Mouse (Mus musculus) 3T3-L1 (cell line): ENCODE measurements around the gene Rhbg.

Experiments used
- DNase-seq: peaks from one replicate; pipeline ENCODE4 v3.0.0-alpha.2; 2015; ENCODE audit warnings: low read depth, low spot score

The Rhbg gene

GRCm38 (mm10) chr3:88208226-88208720 is 46.2 kb downstream of the Rhbg start:
- DNase-seq = no peak

GRCm38 (mm10) chr3:88207451-88208100 is 46.9 kb downstream of the Rhbg start:
- DNase-seq = no peak

DNA sequence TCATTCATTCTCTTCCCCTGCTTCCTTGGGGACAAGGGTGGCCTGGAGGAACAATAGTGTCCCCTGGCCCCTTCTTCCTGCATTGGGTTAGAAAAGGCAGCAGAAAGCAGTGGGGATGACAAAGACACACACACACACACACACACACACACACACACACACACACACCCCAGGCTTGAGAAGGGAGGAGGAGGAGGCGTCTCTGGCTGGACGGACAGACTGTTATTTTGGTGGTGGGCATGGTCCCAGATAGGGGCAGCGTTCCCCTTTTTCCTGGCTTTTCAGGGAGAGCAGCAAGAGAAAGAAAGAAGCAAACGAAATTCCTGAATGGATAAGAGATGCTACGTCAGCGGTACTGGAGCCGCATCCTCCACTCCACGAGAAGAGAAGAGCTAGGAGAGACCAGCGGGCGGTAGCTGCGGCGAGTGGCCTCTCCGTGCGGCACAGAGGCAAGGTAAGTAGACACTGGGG is 47.6 kb downstream of the Rhbg start:
- no peak for DNase-seq

- no peak for DNase-seq
Observed at GRCm38 (mm10) chr3:88206500-88206899, 48.0 kb downstream of the Rhbg start.

DNA sequence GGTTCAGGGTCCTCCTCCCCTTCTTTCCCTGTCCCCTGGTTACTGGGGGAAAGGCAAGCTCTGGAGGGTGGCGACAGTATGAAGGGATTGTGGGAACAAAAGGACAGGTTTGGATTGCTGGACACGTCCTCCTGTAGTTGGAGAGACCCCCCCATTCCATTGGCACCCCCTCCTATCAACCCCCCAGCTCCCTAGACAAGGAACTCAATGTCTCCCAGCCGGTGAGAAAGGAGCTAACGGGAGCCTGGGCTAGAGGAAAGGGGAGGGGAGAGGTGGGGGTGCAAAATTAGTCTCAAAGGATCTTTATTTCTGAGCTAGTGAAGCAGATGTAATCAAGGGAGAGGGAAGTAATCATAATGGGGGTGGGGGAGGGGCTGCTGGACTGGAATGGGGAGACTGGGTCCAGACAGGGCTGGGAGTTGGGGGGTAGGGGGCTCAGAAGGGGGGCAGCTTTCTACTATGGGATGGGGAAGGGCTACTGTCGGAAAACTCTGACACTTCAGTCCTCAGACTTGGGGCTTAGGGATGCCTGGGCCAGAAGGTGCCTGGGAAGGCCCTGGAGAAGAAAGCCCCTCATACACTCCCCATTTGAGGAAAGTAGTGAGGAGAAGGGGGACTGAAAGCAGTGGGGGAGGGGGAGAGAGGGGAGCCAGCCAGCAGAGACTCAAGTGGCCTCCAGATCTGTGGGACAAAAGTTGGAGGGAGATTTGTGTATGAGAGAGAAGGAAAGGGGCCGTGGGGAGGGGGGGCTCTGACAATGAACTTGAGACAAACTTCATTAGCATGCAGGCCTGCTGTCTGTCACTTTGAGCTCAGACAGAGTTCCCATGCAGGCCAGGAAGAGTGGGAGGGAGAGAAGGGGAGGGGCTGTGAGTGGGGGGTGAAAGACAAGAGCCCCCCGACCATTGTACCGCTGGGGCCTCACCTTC is 48.7 kb downstream of the Rhbg start:
- no peak for DNase-seq

- no peak for DNase-seq
Observed at GRCm38 (mm10) chr3:88205176-88205562, 49.3 kb downstream of the Rhbg start.

DNA sequence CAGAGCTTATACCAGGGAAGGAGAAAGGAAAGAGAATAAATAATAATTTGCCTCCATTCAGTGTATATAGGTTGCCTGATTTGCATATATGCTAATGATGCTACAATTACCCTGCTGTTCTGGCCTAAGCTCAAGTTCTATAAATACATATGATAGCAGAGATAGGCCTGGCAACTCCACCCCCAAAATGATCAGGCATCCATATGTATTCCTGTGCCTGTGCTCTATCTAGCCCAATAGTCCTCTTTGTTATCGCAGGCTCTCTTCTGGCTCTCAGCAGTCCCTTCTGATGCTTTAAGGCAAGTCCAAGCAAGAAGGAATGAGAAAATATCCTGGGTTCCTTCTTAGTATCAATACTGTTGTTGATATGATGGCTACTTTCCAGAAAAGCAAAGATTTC is 49.8 kb downstream of the Rhbg start:
- DNase-seq = no peak

- no peak for DNase-seq
Observed at GRCm38 (mm10) chr3:88203999-88204700, 50.4 kb downstream of the Rhbg start.

DNA sequence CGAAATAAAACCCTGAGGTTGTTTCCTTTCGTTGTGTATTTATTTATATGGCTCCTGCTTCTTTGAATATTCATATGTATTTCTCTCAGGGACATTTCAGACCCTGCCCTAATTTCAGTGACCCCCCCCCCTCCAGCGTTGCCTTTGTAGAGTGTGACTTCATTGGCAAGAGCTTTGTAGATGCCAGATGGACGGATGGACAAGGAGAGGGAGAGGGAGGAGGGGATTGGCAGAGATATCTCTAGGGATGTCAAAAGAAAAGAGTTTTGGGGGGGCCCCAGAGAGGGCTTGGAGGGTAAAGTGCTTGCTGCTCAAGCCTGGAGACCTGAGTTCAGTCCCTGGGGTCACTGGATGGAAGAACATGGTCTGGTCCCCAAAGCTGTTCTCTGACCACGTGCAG is 51.1 kb downstream of the Rhbg start:
- DNase-seq = no peak

- no peak for DNase-seq
Observed at GRCm38 (mm10) chr3:88202986-88203385, 51.5 kb downstream of the Rhbg start.

- DNase-seq = no peak
Observed at GRCm38 (mm10) chr3:88201640-88202039, 52.9 kb downstream of the Rhbg start.

DNA sequence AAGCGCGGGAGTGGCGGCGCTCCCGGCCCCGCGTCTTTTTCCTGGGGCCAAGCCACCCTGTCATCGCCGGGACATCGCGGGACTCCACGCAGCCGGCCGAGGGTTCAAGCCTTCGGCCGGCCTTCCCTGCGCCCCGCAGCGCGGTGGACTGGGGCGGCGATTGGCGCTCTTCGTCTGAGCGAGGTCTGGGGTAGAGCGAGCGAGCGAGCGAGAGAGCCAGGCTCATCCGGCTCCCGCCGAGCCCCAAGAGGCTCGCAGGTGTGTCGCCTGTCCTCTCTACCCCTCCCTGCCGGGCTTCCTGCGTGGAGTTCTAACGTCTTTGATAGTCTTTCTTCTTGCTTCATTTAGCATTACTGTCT is 53.6 kb downstream of the Rhbg start:
- DNase-seq = no peak

GRCm38 (mm10) chr3:88200161-88200971 is 54.1 kb downstream of the Rhbg start:
- DNase-seq = no peak

DNA sequence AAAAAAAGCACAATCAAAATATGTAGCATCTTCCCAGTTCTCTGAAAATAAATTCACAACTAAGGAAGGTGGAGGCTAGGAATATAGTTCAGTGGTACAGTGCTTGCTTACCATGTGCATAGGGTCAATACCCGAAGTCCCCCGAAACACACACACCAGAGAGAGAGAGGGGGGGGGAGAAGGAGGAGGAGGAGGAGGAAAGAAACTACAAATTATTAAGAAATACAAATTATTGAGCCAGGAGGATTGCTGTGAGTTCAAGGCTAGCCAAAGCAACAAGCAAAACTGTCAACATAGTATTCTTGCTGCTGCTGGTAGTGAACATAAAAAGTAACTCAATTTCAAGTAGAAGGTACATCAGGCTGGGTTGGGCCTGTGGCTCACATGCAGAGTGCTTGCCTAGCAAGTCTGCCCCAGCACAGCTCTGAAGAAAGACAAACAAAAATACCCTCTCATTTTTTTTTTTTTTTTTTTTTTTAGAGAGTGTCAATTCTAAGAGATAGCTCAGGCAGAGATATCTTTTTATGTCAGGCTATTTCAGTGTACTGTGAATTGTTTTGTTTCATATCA is 54.9 kb downstream of the Rhbg start:
- DNase-seq = no peak

DNA sequence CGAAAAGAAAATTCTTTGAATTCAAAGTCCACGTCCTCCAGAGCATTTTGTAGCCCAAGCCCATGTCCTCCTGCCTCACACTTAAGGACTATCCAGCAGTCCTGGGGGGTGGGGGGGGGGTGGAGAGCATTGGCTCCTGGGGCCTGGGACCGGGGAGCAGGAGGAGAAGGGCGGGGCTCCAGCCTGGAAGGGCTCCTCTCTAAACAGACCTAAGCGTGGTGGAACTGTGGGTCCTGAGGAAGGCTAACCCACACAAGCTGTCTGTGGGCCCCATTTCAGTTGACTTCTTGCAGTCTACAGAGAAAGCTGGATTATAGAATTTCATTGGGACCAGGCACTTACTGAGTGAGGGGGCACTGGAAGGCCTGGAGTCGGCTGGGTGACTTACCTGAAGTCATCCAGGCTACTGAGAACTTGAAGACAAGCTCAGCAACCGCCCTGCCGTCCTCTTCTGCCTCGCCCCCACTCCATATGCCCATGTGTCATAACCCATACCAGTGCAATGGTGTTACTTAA is 55.9 kb downstream of the Rhbg start:
- no peak for DNase-seq

- DNase-seq = no peak
Observed at GRCm38 (mm10) chr3:88197741-88198504, 56.6 kb downstream of the Rhbg start.
